In the genomic region with DNA sequence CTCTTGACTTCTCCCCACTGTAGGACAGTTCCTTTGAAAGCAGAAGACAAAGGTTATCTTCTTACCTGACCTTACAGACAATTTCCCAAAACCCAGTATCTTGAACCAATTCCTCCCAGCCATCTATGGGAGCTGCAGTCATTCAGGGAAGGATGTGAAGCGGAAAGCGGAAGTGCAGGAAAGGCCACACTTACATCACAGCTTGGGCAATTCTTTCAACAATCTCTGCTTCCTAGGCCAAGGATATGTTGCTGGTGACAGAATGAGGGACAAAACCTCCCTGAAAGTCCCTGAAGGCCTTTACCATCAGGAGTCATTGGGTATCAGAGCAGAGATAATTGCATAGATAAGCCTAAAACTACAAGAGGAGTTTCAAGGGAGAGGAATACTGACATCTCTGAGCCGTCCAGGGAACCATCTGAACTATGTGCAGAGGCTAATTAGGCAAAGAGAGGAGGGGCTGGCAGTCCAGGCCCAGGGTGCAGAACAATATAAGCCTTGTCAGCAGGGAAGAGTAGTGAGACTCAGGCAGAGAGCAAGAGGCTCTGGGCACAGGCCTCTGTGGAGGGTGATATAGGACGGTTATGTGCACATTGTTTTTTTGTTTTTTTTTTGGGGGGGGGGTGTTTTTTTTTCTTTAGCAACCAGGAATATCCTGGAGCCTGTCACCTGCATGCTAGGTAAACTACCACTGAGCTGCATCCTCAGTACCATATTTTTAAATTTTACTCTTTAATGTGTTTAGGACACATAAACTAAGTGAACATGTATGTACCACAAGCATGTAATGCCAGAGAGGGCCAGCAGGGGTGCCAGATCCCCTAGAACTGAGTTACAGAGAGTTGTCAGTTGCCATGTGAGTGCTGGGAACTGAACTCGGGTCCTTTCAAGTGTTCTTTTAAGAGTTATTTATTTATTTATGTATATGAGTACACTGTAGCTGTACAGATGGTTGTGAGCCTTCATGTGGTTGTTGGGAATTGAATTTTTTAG, we compare ENCODE assay signal across 14 mouse cellular contexts. TPM values are rescaled to one million over a fixed set of nuclear protein-coding genes. Genes with fewer than 3 reads are reported as not detected.
DNase-seq lines count a peak whose midpoint lies in the region; ATAC-seq lines count a peak whose summit lies in the region.
"Had no signal": no experiment of that assay in that cellular context is flagged by ENCODE, and none has a peak within 500 bp of the region (broad histone marks: within the 10 kb centered on the region; RNA-seq: fewer than 3 reads in every experiment).

No protein-coding gene starts in this region.

- H3K4me2 ChIP-seq in hindbrain, embryonic 14.5 days (replicated peaks), result no peak overlapping the region
- H3K4me2 ChIP-seq in hindbrain, embryonic 11.5 days (replicated peaks; ENCODE audit: low read depth, low read length), result no peak overlapping the region
- H3K4me2 ChIP-seq: embryonic facial prominence, embryonic 15.5 days; neural tube, embryonic 12.5 days had no signal

- no peak overlapping the region for H3K27ac ChIP-seq in hindbrain, embryonic 14.5 days
- H3K27ac ChIP-seq in hindbrain, embryonic 11.5 days (ENCODE audit: low read depth, low read length), result no peak overlapping the region
- H3K27ac ChIP-seq: embryonic facial prominence, embryonic 15.5 days; heart, embryonic 10.5 days; macrophage; neural tube, embryonic 12.5 days had no signal

- WGBS in hindbrain, embryonic 14.5 days, result 78% methylated on average over 5 of the region's 5 CpGs
- 77% methylated on average over 5 of the region's 5 CpGs for WGBS in hindbrain, embryonic 11.5 days

- no peak for DNase-seq in hindbrain, embryonic 14.5 days (ENCODE audit: low spot score)
- DNase-seq in hindbrain, embryonic 11.5 days (ENCODE audit: low spot score), result no peak
- DNase-seq in thymus, postnatal 25 days, result peak; percentile 20
- no peak for DNase-seq in thymus, postnatal 0 days (ENCODE audit: low spot score)
- peak; percentile 69 for DNase-seq in brain, adult 2 months (ENCODE audit: low read depth, low spot score)
- DNase-seq in splenic B cell, adult 2 months (ENCODE audit: low read depth, low spot score), result peak; percentile 38
- DNase-seq in gastrocnemius, adult 8-10 months (ENCODE audit: low spot score in 2 of 2), result no peak
- no peak for DNase-seq in layer of hippocampus, postnatal 14 days (ENCODE audit: low spot score in 2 of 2)
- DNase-seq: cerebellum, adult 18-20 months; kidney, adult 2 months had no signal

- H3K9ac ChIP-seq in hindbrain, embryonic 14.5 days, result no peak overlapping the region
- H3K9ac ChIP-seq in hindbrain, embryonic 11.5 days (ENCODE audit: low read depth, low read length), result no peak overlapping the region
- H3K9ac ChIP-seq: embryonic facial prominence, embryonic 15.5 days; neural tube, embryonic 12.5 days had no signal

- no peaks in the 10 kb centered on the region for H3K9me3 ChIP-seq in hindbrain, embryonic 14.5 days (ENCODE audit: control insufficient read depth, low read length)
- no peaks in the 10 kb centered on the region for H3K9me3 ChIP-seq in hindbrain, embryonic 11.5 days (ENCODE audit: control insufficient read depth, low read length)
- H3K9me3 ChIP-seq: embryonic facial prominence, embryonic 15.5 days; heart, embryonic 10.5 days; neural tube, embryonic 12.5 days had no signal

- H3K36me3 ChIP-seq in hindbrain, embryonic 14.5 days (replicated peaks; ENCODE audit: control insufficient read depth, insufficient read depth), result no peaks in the 10 kb centered on the region
- H3K36me3 ChIP-seq in hindbrain, embryonic 11.5 days (ENCODE audit: control insufficient read depth, insufficient read depth, low read length), result no peaks in the 10 kb centered on the region
- no peaks in the 10 kb centered on the region; the same call in 1 of the 2 replicates for H3K36me3 ChIP-seq in splenic B cell, adult 2 months (ENCODE audit: control insufficient read depth, insufficient read depth, low read length, poor library complexity, severe bottlenecking)

- H3K27me3 ChIP-seq in hindbrain, embryonic 14.5 days (ENCODE audit: control insufficient read depth, insufficient read depth, low read length), result no peaks in the 10 kb centered on the region
- H3K27me3 ChIP-seq in hindbrain, embryonic 11.5 days (ENCODE audit: control insufficient read depth, insufficient read depth, low read length), result no peaks in the 10 kb centered on the region
- H3K27me3 ChIP-seq in splenic B cell, adult 2 months (ENCODE audit: control insufficient read depth, insufficient read depth, low read length, poor library complexity, severe bottlenecking), result no peaks in the 10 kb centered on the region
- H3K27me3 ChIP-seq: embryonic facial prominence, embryonic 15.5 days; neural tube, embryonic 12.5 days had no signal

- no peaks in the 10 kb centered on the region for H3K4me1 ChIP-seq in hindbrain, embryonic 14.5 days (replicated peaks; ENCODE audit: control insufficient read depth, insufficient read depth, low read length)
- H3K4me1 ChIP-seq in hindbrain, embryonic 11.5 days (replicated peaks; ENCODE audit: control insufficient read depth, insufficient read depth, low read length), result no peaks in the 10 kb centered on the region
- H3K4me1 ChIP-seq: embryonic facial prominence, embryonic 15.5 days; neural tube, embryonic 12.5 days had no signal

- peak; percentile 40; the same call in 1 of the 2 replicates for ATAC-seq in hindbrain, embryonic 14.5 days (ENCODE audit: low FRiP score)
- no peak; the same call in 1 of the 2 replicates for ATAC-seq in hindbrain, embryonic 11.5 days (ENCODE audit: low FRiP score)

- no peak overlapping the region for H3K4me3 ChIP-seq in hindbrain, embryonic 14.5 days (replicated peaks; ENCODE audit: low read length)
- H3K4me3 ChIP-seq in hindbrain, embryonic 11.5 days (ENCODE audit: low read depth, low read length), result no peak overlapping the region
- H3K4me3 ChIP-seq: embryonic facial prominence, embryonic 15.5 days; heart, embryonic 10.5 days; neural tube, embryonic 12.5 days had no signal

RNA-seq across cellular contexts. Expression of a gene that starts 26.1 kb away (rescaled TPM):
- polyA plus RNA-seq in hindbrain, embryonic 14.5 days (2014; fragmentation: Nextera tagmentation; extraction: Ambion mirVana), result 146 and 148 TPM in 2 replicates
- 74.8 and 75.0 TPM in 2 replicates for polyA plus RNA-seq in hindbrain, embryonic 11.5 days (2014; fragmentation: Nextera tagmentation; extraction: Ambion mirVana)
- 46.8 and 47.0 TPM in 2 replicates for polyA plus RNA-seq in thymus, postnatal 0 days (2015; fragmentation: Nextera tagmentation; extraction: Ambion mirVana)
- total RNA-seq in gastrocnemius, adult 8-10 months (2022), result 10 to 100 TPM; 10.9 to 12.5 (median 11.9) TPM
- 100 to 1,000 TPM in 1 of 2 experiments, 10 to 100 TPM in 1; 98.7 to 113 TPM for total RNA-seq in layer of hippocampus, postnatal 14 days (2021)

RNA-seq across cellular contexts. Expression of a gene that starts 52.7 kb away (rescaled TPM):
- 20.9 and 21.3 TPM in 2 replicates for polyA plus RNA-seq in hindbrain, embryonic 14.5 days (2014; fragmentation: Nextera tagmentation; extraction: Ambion mirVana)
- polyA plus RNA-seq in hindbrain, embryonic 11.5 days (2014; fragmentation: Nextera tagmentation; extraction: Ambion mirVana), result 11.5 and 12.0 TPM in 2 replicates
- polyA plus RNA-seq in thymus, postnatal 0 days (2015; fragmentation: Nextera tagmentation; extraction: Ambion mirVana), result 90.2 and 94.4 TPM in 2 replicates
- total RNA-seq in gastrocnemius, adult 8-10 months (2022), result 10 to 100 TPM; 28.3 to 39.0 (median 36.6) TPM
- total RNA-seq in layer of hippocampus, postnatal 14 days (2021), result 10 to 100 TPM; 29.5 to 35.1 TPM

Comparison
In these comparisons a context has a peak if more than half of its experiments do, and no peak if none do; other contexts are left out.
1. DNase-seq: peak in thymus, postnatal 25 days (single experiment), brain, adult 2 months (single experiment) and splenic B cell, adult 2 months (single experiment); none in hindbrain, embryonic 14.5 days (single experiment), hindbrain, embryonic 11.5 days (single experiment), thymus, postnatal 0 days (single experiment), gastrocnemius, adult 8-10 months (0 of 2) and layer of hippocampus, postnatal 14 days (0 of 2).